Mouse (Mus musculus): ENCODE results near the gene Nod1.

DNA sequence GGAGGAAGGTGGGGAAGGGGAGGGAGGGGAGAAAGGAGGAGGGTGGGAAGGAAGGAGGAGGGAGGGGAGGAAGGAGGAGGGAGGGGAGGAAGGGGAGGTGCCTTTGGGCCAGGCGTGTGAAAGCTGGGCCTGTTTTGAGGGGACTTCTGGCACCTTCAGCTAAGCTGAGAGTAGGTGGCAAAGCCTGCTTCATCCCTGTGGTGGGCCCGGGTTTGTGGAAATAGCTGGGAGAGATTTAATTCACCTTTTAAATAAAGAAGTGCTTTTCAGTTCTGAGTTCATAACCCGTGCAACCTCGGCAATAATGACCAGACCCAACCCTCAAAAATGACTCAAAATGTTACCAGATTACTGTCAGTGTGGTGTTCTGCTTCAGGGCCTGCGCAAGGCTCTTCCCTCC lies 39.2 kb downstream of the Nod1 start:
- TF ChIP-seq GATA1 (IDR thresholded peaks at IDR 0.05; ENCODE audit: borderline replicate concordance, low read length) (no peak), FLI1 (IDR thresholded peaks at IDR 0.05; ENCODE audit: low read length) (no peak)

All from megakaryocyte, embryonic 14.5 days (primary cell).